Mouse (Mus musculus) yolk sac, embryonic 10.5 days (tissue): ENCODE measurements around the gene Mxi1.

Source experiments
- DNase-seq: peaks from one replicate; pipeline ENCODE4 v3.0.0-alpha.2; 2017; ENCODE audit warnings: low spot score

The Mxi1 gene

DNA sequence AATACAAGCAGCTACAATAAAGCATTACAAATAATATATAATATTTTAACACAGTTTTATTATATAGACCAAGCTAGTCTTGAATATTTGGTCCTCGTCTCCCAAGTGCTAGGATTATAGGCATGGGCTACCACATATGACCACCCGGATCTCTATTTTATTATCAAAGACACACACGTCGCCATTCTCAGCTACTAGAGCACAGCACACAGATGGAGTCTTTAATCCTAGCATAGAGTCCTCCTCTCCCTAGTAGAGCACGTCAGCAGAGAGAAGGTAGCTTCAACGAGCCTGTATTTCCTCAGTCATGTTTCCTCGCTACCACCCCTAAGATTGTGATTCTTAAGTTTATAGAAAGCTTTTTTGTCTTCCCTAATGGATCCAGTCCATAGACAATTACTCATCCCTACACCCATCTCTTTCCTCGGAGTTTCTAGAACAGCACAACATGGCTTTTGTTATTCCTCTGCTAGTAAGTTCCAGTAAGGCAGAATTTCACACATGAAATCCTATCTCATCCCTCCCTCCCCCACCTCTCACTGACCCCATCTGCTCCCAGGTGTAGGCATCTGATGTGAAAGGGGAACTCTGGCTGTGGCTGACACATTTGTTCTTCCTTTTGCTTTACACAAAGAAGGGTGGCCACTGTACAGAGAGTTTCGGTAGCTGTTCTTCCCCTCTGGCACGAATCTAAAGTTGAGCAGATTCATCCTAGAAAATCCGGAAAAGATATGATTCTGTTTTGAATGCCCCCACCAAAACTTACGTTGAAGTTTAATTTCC is 87.3 kb downstream of the Mxi1 start:
- DNase-seq: no peak

DNA sequence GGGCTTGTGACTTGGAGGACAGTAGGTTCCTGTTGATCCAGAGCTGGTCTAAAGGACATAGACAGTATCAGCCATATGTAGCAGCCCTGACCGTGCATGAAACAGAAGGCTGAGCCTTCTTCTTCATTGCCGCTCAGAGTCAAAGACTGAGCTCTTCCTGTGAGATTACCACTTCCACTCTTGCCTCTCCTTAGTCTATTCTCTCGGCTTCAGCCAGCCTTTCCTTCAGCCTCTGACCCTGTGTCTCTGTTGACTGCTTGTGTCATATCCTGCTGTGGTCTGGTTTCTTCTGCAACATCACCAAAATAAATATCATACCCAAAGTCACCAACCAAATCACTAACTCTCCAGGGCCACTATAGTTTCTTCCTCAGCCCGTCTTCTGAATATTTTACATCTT is 88.9 kb downstream of the Mxi1 start:
- DNase-seq: no peak

DNA sequence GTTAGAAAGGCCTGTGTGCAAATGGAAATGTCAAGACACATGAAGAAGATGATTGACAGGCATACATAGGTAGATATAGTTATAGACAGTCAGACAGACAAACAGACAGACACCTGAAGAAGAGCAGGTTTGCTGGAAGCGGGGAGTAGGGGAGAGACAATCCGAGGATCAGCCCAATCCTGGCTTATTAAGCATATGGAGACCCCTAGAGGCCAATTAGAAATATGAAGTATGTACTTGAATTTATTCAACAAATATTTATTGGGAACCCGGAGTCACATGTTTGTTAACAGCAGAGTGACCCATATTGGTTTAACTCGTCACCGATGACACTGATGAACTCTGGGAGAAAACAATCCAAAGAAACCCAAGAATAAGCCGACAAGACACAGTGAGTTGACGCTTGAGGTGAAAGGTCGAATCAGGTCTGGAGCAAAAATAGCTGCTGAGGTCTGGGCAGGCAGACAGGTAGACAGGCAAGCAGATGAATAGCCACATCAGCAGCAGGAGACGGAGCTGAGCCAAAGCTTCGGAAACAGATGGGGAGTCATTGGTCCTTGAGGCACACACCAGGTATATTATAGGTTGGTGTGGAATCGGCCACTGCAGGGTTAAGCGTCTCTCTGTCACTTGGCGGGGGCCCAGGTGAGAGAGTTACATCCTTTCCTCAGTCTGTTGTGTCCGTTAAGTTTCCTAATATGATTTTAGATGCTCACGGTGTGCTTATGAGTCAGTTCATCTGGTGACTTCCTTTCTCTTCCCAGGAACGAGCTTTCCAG is 90.2 kb downstream of the Mxi1 start:
- DNase-seq: no peak

DNA sequence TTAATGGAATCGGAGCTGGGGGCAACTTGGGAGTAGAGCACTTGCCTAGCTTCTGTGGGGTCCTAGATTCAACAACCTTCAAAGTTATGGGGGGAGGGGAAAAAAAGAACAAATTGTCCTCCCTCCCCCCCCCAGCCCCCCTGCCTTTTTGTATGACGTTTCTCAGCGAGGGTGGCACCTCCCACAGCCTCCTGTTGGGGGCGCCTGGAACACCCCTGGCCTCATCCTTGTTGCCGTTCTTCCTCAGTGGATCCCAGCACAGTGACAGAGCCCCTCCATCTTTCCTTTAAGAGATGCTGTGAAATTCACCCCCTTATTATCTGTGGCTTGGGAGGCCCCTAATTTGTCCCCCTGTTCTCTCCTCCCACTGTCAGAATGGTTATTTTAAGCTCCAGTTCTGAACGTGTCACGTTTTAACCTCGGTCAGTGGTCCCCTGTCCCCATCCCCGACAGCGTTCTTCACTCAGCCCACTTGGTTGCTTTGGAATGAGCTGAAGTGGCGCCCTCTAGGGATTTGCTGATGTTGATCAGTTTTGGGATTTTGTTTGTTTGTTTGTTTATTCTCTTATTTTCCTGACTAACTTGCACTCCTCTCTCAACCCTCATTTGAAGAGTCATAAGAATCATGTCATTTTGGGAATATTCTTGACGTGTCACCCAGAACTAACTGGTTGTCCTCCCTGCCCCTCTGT is 92.6 kb downstream of the Mxi1 start:
- DNase-seq: no peak

DNA sequence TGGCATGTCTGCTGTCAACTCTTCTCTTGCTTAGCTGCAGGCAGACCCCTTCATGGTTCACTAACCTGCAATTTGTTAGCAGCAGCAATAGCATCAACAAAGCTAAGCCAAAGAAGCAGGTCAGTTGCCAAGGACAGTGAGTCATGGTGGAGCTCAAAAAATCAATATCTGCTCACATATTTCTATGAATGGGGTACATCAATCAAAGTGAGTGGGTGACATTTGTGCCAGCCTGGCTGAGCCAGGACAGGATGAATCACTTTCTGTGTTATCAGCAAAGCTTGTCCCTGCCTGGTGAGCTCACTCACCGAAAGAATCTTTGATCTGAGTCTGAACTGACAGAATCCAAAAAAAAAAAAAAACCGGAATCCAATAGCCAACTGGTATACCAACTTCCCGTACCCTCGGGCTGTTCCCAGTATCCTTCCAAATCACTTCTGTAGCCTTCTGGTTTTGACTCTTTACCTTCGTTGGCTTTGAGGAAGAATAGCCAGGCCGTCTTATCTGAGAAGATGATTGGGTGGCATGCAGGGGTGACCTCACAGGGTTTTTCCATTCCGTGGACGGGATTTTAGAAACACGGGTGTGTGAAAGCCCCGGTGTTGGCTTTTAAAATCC is 94.0 kb downstream of the Mxi1 start:
- DNase-seq: no peak

DNA sequence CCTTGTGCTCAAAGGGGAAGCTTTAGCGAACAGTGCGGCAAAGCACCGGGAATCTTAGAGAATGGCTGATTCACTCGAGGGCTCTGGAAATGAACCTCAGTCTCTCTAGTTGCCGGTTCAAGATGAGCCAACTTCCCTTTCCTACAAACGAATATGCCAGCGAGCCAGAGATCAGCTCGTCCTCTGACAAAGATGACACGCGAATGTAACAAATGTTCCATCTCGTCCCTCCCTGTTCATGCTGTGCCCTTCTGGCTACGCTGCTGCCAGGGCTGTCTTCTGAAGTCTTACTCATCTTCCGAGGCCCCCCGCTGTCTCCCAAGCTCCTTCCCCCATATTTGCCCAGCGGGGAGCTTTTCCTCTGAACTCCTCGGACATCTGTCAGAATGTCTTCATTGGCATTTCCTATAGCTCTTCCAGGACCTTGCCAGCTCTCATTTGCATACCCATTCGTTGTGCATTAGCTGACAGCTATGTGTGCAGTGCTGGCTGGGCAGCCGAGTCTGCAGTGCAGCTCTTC is 94.6 kb downstream of the Mxi1 start:
- DNase-seq: no peak

DNA sequence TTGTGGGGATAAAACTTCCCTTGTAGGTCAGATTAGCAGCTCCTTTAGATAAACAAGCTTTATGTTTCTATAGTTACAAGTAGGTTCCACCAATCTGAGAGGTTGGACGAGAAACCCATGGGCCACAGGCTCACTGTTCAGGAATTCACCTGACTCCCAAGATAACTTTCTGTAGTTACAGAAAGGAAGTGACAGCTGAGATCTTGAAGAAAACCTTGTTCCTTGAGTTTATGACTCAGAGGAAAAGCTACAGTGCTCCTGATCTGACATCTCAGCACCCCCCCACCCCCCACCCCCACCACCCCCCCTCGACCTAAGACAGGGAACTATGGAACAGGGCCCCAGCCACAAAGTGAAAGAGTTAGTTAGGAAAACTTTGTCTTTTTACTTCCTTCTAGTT is 95.5 kb downstream of the Mxi1 start:
- no peak for DNase-seq

DNA sequence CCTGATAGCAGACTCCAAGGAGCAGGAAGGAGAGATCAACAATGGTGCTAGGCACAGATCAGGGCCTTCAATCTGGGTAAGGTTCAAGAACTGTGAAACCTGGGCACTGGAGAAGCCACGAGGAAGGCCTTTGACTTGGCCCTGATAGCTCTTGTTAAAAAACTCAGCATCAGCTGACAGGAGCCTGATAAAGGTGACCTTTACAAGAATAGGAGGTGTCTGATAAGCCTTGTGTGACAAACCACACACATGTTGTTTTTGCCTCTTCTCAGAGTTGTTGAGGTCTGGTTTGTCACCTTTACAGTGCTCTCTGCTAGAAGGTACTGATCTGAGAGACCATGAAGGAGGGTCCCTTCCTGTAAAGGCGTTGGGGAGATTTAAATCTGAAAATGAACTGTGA is 97.0 kb downstream of the Mxi1 start:
- no peak for DNase-seq

DNA sequence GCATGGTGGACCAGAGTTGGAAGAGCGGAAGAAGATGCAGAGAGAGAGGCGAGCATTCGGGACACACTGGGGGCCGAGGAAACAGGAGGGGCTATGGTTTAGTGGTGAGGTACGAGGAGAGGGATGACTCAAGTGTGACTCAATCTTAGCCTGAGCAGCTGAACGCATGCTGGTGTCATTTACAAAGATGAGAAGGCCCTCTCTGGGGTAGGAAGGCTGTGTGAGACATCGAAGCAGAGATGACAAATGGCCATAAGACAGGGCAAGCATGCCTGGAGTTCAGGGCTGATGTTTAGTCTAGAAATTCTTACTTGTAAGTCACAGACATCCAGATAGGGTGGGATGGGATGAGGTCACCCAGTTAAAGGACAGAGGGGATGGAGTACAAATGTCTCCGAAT is 98.1 kb downstream of the Mxi1 start:
- DNase-seq: no peak

DNA sequence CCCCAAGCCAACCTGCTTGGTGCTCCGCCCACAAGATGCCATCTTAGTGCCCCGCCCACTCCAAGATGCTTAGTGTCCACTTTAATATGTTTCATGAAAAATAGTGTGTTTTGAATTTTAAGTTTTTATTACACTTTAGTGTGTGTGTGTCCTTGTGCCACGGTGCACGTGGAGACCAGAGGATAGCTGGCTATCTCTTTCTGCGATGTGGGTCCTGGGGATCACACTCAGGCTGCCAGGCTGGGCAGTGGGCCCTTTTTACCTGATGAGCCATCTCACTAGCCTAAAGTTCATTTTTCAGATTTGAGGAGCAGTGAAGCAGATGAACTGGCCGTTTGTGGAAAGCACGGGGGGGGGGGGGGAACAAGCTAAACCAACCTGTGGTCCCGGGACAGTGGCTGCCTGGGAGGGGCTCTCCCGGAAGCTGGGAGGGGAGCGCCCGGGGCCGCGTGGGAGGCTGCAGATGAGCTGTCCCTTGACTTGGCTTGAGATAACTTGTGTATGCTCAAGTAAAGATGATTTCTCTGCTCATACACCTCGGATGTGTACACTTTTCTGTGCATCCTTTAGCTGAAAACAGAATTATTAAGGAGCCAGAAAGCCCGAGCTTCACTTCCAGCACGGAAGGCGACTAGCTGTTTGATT is 99.5 kb downstream of the Mxi1 start:
- no peak for DNase-seq

DNA sequence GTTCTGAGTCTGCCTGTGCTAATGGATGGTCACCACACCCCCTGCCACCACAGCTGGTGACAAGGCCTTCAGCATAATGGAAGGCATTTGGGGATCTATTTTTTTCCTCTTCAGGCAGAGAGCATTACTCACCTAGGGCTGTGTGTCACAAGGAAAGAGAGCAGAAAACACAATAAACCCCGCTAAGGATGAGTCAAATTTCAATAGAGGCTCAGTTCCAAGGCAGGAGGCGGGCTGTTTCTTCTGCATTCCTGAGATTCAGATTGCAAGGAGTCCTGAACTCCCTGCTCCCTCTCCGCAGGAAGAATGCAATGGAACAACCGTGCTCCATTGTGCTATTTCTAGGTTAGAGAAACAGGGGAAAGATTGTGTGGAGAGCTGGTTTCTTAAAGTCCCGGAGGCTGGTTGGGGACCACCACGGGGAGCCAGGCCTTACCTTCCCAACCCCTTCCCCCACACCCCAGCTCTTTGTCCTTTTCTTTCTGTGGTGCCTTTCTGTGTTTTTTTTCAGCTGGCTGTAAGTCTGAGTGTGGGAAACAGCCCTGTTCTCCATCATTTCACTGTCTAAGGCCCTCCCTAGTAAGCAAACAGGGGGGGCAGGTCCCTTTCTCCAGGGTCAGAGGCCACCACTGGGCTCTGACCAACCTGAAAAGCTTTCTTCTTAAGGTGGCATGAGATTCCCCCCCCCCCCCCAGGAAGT is 102.0 kb downstream of the Mxi1 start:
- peak; percentile 40 for DNase-seq

DNA sequence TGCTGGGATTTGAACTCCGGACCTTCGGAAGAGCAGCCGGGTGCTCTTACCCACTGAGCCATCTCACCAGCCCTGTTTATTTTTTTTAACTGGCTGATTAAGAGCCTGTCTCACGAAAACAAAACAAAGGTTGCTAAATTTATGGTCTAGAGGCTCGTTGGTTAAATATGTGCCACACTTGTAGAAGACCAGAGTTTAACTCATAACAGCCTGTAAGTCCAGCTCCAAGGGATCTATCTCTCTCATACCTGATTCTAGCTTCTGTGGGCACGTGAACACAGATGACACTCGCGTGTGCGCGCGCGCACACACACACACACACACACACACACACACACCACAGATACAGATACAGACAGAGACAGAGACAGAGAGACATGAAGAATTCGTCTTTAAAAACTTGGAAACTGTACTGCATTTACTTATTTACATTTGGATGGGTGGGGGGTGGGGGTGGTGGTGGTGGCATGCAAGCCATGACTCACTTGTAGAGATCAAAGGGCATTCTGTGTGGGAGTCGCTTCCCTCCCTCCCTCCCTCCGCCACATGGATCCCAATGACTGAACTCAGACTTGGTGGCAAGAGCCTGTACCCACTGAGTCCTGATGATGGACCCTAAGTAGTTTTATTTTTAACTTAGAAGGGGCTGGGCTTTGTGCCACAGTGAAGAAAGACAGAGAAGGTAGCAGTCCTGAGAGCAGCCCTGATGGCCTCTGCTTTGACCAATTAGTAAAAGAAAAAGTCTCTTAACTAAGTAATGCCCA is 103.5 kb downstream of the Mxi1 start:
- peak; percentile 72 for DNase-seq

DNA sequence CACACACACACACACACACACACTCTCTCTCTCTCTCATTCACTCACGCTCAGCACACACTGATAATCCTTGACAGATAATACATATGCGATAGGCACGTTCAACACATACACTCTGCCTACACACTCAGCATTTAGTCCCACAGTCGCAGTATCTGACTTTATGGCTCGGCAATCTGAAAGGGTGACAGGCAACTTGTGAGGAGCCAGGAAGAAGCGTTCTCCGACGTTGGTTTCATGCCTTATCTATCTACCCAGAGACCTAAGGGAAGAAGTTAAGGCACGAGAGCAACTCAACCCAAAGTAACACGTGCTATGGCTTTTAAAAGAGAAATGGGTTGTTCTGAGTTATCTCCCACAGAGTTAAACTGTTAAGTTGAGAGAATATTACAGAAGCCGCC is 104.3 kb downstream of the Mxi1 start:
- no peak for DNase-seq

DNA sequence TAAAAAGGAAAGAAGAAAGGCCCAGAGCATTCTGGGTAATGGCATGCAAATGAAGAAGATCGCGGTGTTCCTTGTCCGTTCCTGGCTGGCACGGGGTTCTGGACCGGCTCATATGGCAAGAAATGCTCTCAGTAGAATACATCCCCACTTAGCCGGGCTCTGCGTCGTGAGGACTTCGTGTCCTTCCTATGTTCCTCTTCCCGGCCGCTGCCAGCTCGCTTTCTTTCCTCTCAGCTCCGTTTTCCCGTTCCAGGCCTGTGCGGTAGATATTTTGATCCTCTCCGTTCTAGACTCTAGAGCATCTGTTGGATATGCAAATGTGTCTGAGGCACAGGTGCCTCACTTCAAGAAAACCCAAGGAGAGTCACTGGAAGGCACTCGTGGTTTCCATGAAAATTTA is 104.9 kb downstream of the Mxi1 start:
- DNase-seq: no peak

DNA sequence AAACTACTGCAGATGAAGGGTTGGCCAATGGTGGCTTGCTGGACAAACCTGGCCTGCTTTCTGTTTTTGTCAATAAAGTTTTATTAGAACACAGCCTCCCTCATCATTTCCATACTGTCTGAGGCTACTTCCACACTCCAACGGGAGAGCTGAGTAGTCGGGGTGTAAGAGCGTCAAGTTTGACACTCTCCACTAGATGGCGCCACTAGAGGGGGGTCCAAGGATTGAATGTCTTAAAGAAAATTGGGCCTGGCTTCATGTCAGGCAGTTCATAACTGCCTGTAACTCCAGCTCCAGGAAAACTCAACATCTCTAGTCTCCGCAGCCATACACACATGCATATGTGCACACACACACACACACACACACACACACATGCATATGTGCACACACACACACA is 109.5 kb downstream of the Mxi1 start:
- peak; percentile 57 for DNase-seq

DNA sequence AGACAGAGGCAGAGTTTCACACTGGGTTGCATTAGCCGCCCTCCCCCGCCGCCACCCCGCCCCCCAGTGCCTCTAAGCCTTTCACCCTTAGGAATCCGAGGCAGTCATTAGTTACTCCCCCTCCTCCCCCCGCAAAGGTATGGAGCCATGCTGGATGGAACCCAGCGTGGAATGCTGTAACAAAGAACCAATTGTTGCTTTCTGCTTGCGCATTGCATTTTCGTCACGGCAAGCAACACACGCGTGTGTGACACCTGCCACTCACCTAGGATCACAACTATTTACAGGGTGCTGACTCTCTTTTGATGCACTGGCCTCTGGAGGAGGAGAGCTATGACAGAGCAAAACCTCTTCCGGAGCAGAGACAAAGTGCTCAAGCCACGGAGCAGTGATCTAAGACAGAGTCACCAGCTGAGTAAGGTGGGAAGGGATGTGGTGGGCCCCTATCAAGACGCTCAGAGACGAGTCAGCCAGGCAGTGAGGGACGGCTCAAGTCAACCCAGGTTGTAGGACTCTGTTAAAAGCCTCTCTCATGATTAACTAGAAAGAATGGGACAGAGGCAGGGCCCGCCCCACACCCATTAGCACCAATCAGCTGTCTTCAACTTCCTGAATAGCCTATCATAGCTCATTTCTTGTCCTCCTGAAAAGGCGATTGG is 110.7 kb downstream of the Mxi1 start:
- DNase-seq: peak; percentile 87

DNA sequence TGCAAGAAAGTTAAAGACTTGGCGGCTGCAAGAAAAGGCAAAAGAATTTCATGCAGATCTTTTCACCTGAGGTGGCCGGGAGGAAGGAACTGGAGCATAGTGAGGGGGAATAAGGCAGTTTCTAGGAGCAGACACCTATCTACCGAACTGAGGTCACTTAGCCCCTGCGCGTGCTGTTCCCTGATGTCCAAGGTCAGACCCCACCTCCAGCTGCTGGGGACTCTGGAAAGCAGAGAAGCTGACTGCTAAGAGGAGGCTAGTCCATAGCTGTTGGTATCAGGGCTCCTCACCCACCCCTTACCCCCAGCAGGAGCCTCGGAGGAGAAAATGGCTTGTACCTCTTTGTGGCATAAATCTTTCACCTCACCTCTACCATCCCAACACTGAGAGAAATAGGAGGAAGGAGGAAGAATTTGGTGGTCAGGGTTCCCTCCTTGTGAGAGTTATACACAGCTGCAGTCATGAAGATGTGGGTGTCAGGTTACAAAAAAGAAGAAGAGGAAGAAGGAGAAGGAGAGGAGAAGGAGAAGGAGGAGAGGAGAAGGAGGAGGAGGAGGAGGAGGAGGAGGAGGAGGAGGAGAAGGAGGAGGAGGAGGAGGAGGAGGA is 111.4 kb downstream of the Mxi1 start:
- no peak for DNase-seq

DNA sequence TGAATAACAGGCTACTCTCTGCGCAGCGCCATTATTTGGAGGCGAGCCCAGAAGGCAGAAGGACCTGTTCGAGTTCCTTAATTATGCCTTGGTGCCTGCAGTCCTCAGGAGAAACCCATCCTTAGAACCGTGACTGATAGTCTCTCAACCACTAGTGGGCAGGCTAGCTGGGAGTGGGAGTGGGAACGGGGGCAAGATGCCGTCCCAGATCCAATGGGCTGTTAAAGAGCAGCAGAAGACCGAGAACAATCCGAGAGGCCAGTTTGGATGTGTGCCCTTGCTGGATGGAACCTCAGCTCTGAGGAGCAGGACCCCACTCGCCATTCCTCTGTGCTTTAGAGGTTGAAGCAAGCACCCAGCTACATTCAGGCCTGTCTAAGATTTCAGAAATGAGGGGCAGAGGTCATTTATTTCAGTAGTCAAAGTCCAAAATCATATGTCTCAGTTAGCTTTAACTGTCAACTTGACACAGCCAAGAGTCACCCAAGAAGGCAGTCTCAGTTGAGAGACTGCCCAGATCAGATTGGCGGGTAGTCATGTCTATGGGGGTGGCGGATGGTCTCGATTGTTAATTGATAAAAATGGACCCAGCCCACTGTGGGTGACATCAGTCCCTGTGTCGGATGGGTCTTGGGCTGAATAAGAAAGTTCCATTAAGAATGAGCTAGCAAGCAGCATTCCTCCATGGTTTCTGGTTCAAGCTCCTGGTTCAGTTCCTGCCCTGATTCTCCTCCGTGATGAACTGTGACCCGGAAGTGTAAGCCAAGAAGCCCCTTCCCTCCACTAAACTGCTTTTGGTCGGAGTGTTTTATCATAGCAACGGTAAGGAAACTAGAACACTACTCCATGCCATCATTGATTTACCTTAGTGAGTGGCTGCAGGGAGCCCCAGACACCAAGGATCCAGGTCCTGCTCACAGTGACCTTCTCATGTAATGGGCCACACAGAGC is 112.3 kb downstream of the Mxi1 start:
- no peak for DNase-seq
